Mouse (Mus musculus): Measurements from ENCODE around the gene Hfe. TPM values are rescaled to one million over a fixed set of nuclear protein-coding genes. Genes with fewer than 3 reads are reported as not detected.
"Not testable (repeated sequence)": the region's sequence is repeated elsewhere in the genome, so short reads cannot be mapped to it uniquely, and the experiment has no call there.

The Hfe gene
- polyA plus RNA-seq, 2 experiments = 3.4 to 10.8 TPM

- Histone ChIP-seq H3K9me3 (ENCODE audit: control insufficient read depth, low read length) (no peaks in the 10 kb centered on the region), H3K4me3 (ENCODE audit: insufficient read depth in 1 of 2, low read depth in 2 of 2, low read length in 2 of 2) (no peak overlapping the region), H3K4me1 (replicated peaks; ENCODE audit: control insufficient read depth in 2 of 2, insufficient read depth in 2 of 2, low read length in 1 of 2) (peaks cover 17 to 32% of the 10 kb centered on the region in 2 experiments), H3K4me2 (ENCODE audit: low read depth) (peak overlapping the region; percentile 11; the same call in 1 of the 2 replicates), H3K27ac (no peak overlapping the region), H3K9ac (replicated peaks) (no peak overlapping the region; the same call in 1 of the 2 replicates), H3K27me3 (ENCODE audit: control insufficient read depth, insufficient read depth, low read length) (no peaks in the 10 kb centered on the region), H3K36me3 (replicated peaks; ENCODE audit: control insufficient read depth, insufficient read depth, low read depth) (no peaks in the 10 kb centered on the region)
- no peak for TF ChIP-seq CTCF (IDR thresholded peaks at IDR 0.05; ENCODE audit: low read depth)
- no peak for TF ChIP-seq EP300 (IDR thresholded peaks at IDR 0.05; ENCODE audit: low read depth)
- DNase-seq (ENCODE audit: low read depth in 3 of 3, low spot score in 3 of 3) = no peak
- 41% methylated on average over 18 of the region's 18 CpGs for WGBS (ENCODE audit: insufficient replicate concordance)
- no peak for ATAC-seq (ENCODE audit: insufficient read depth)
Observed at GRCm38 (mm10) chr13:23728472-23729191, 18.0 kb upstream of the Hfe start.

GRCm38 (mm10) chr13:23725213-23725612, 14.6 kb upstream of the Hfe start:
- TF ChIP-seq CTCF (IDR thresholded peaks at IDR 0.05; ENCODE audit: low read depth) = no peak
- TF ChIP-seq EP300 (IDR thresholded peaks at IDR 0.05; ENCODE audit: low read depth) = no peak
- DNase-seq (ENCODE audit: low read depth in 3 of 3, low spot score in 3 of 3) = no peak
- Histone ChIP-seq H3K27ac (no peak overlapping the region), H3K9ac (replicated peaks) (no peak overlapping the region), H3K4me2 (ENCODE audit: low read depth) (no peak overlapping the region), H3K27me3 (ENCODE audit: control insufficient read depth, insufficient read depth, low read length) (no peaks in the 10 kb centered on the region), H3K4me3 (ENCODE audit: insufficient read depth in 1 of 2, low read depth in 2 of 2, low read length in 2 of 2) (no peak overlapping the region), H3K4me1 (replicated peaks; ENCODE audit: control insufficient read depth in 2 of 2, insufficient read depth in 2 of 2, low read length in 1 of 2) (peaks cover 15 to 33% of the 10 kb centered on the region in 2 experiments), H3K36me3 (replicated peaks; ENCODE audit: control insufficient read depth, insufficient read depth, low read depth) (no peaks in the 10 kb centered on the region), H3K9me3 (ENCODE audit: control insufficient read depth, low read length) (no peaks in the 10 kb centered on the region)
- WGBS (ENCODE audit: insufficient replicate concordance) = 33% methylated on average over 1 of the region's 1 CpGs
- no peak for ATAC-seq (ENCODE audit: insufficient read depth)

- no peaks in the 10 kb centered on the region for H3K36me3 ChIP-seq (replicated peaks; ENCODE audit: control insufficient read depth, insufficient read depth, low read depth)
- H3K27ac ChIP-seq = no peak overlapping the region
- no peak overlapping the region for H3K4me2 ChIP-seq (ENCODE audit: low read depth)
- H3K27me3 ChIP-seq (ENCODE audit: control insufficient read depth, insufficient read depth, low read length) = no peaks in the 10 kb centered on the region
- H3K4me1 ChIP-seq (replicated peaks; ENCODE audit: control insufficient read depth in 2 of 2, insufficient read depth in 2 of 2, low read length in 1 of 2) = peaks cover 15 to 29% of the 10 kb centered on the region in 2 experiments
- TF ChIP-seq CTCF (IDR thresholded peaks at IDR 0.05; ENCODE audit: low read depth) = no peak
- TF ChIP-seq EP300 (IDR thresholded peaks at IDR 0.05; ENCODE audit: low read depth) = no peak
- ATAC-seq (ENCODE audit: insufficient read depth) = peak; percentile 69; the same call in 1 of the 2 replicates
- DNase-seq (ENCODE audit: low read depth in 3 of 3, low spot score in 3 of 3) = no peak
- 44% methylated on average over 4 of the region's 4 CpGs for WGBS (ENCODE audit: insufficient replicate concordance)
- H3K9ac ChIP-seq (replicated peaks) = no peak overlapping the region
- no peaks in the 10 kb centered on the region for H3K9me3 ChIP-seq (ENCODE audit: control insufficient read depth, low read length)
- H3K4me3 ChIP-seq (ENCODE audit: insufficient read depth in 1 of 2, low read depth in 2 of 2, low read length in 2 of 2) = no peak overlapping the region
Observed at GRCm38 (mm10) chr13:23724239-23724638, 13.6 kb upstream of the Hfe start.

- not testable (repeated sequence) for ATAC-seq (ENCODE audit: insufficient read depth); H3K27me3 ChIP-seq (ENCODE audit: control insufficient read depth, insufficient read depth, low read length); DNase-seq (ENCODE audit: low read depth in 3 of 3, low spot score in 3 of 3); H3K9ac ChIP-seq (replicated peaks); H3K36me3 ChIP-seq (replicated peaks; ENCODE audit: control insufficient read depth, insufficient read depth, low read depth); H3K4me1 ChIP-seq (replicated peaks; ENCODE audit: control insufficient read depth in 2 of 2, insufficient read depth in 2 of 2, low read length in 1 of 2); H3K27ac ChIP-seq; H3K4me3 ChIP-seq (ENCODE audit: insufficient read depth in 1 of 2, low read depth in 2 of 2, low read length in 2 of 2); H3K9me3 ChIP-seq (ENCODE audit: control insufficient read depth, low read length); H3K4me2 ChIP-seq (ENCODE audit: low read depth)
- 14% methylated on average over 2 of the region's 2 CpGs for WGBS (ENCODE audit: insufficient replicate concordance)
Observed at GRCm38 (mm10) chr13:23717593-23718245, 7.1 kb upstream of the Hfe start.

- TF ChIP-seq CTCF (IDR thresholded peaks at IDR 0.05; ENCODE audit: low read depth) = no peak
- no peak for TF ChIP-seq EP300 (IDR thresholded peaks at IDR 0.05; ENCODE audit: low read depth)
- H3K4me3 ChIP-seq (ENCODE audit: insufficient read depth in 1 of 2, low read depth in 2 of 2, low read length in 2 of 2) = no peak overlapping the region
- no peaks in the 10 kb centered on the region for H3K36me3 ChIP-seq (replicated peaks; ENCODE audit: control insufficient read depth, insufficient read depth, low read depth)
- H3K27me3 ChIP-seq (ENCODE audit: control insufficient read depth, insufficient read depth, low read length) = no peaks in the 10 kb centered on the region; the same call in 1 of the 2 replicates
- ATAC-seq (ENCODE audit: insufficient read depth) (no peak), DNase-seq (ENCODE audit: low read depth in 3 of 3, low spot score in 3 of 3) (no peak)
- peaks cover 0 to 2% of the 10 kb centered on the region in 2 experiments; a peak in 2 of 4 replicates for H3K4me1 ChIP-seq (replicated peaks; ENCODE audit: control insufficient read depth in 2 of 2, insufficient read depth in 2 of 2, low read length in 1 of 2)
- no peak overlapping the region for H3K9ac ChIP-seq (replicated peaks)
- no peaks in the 10 kb centered on the region for H3K9me3 ChIP-seq (ENCODE audit: control insufficient read depth, low read length)
- no peak overlapping the region for H3K4me2 ChIP-seq (ENCODE audit: low read depth)
- no peak overlapping the region for H3K27ac ChIP-seq
- 42% methylated on average over 11 of the region's 11 CpGs for WGBS (ENCODE audit: insufficient replicate concordance)
Observed at GRCm38 (mm10) chr13:23717176-23717575, 6.5 kb upstream of the Hfe start.

Measured in liver, embryonic 14.5 days (tissue).